Mouse (Mus musculus): ENCODE results near the gene Mast4. TPM values are rescaled to one million over a fixed set of nuclear protein-coding genes. Genes with fewer than 3 reads are reported as not detected.

Gene Mast4
- polyA plus RNA-seq, 1 experiment = 10.8 TPM

GRCm38 (mm10) chr13:102762203-102762602, 572.1 kb downstream of the Mast4 start:
- Histone ChIP-seq H3K4me3 (ENCODE audit: insufficient read depth, poor library complexity, severe bottlenecking) (no peak overlapping the region), H3K79me3 (ENCODE audit: low read depth) (no peaks in the 10 kb centered on the region), H3K36me3 (ENCODE audit: control insufficient read depth, insufficient read depth) (peaks cover 72% of the 10 kb centered on the region), H3K27me3 (ENCODE audit: control insufficient read depth, insufficient read depth, insufficient read length) (no peaks in the 10 kb centered on the region), H3ac (ENCODE audit: control insufficient read depth, insufficient read length, low read depth) (no peak overlapping the region), H3K79me2 (ENCODE audit: control insufficient read depth, insufficient read depth) (no peaks in the 10 kb centered on the region)
- TF ChIP-seq MAX (IDR thresholded peaks at IDR 0.05) (no peak), FOSL1 (IDR thresholded peaks at IDR 0.05; ENCODE audit: insufficient read depth, low read length, poor library complexity, severe bottlenecking) (no peak), MYOD1 (IDR thresholded peaks at IDR 0.05; ENCODE audit: control insufficient read depth, insufficient read length, low read depth) (no peak), CTCF (IDR thresholded peaks at IDR 0.05; ENCODE audit: control insufficient read depth, insufficient read depth, insufficient read length) (no peak), MYOG (IDR thresholded peaks at IDR 0.05; ENCODE audit: control insufficient read depth, extremely low read depth, insufficient read length) (no peak), USF1 (IDR thresholded peaks at IDR 0.05; ENCODE audit: low read depth) (no peak), CEBPB (IDR thresholded peaks at IDR 0.05; ENCODE audit: low read depth) (no peak)

- Histone ChIP-seq H3K4me3 (ENCODE audit: insufficient read depth, poor library complexity, severe bottlenecking) (no peak overlapping the region), H3ac (ENCODE audit: control insufficient read depth, insufficient read length, low read depth) (no peak overlapping the region), H3K36me3 (ENCODE audit: control insufficient read depth, insufficient read depth) (peaks cover 77% of the 10 kb centered on the region), H3K79me3 (ENCODE audit: low read depth) (no peaks in the 10 kb centered on the region), H3K79me2 (ENCODE audit: control insufficient read depth, insufficient read depth) (no peaks in the 10 kb centered on the region), H3K27me3 (ENCODE audit: control insufficient read depth, insufficient read depth, insufficient read length) (no peaks in the 10 kb centered on the region)
- no peak for TF ChIP-seq MYOD1 (IDR thresholded peaks at IDR 0.05; ENCODE audit: control insufficient read depth, insufficient read length, low read depth)
- TF ChIP-seq USF1 (IDR thresholded peaks at IDR 0.05; ENCODE audit: low read depth) = no peak
- TF ChIP-seq MYOG (IDR thresholded peaks at IDR 0.05; ENCODE audit: control insufficient read depth, extremely low read depth, insufficient read length) = no peak
- no peak for TF ChIP-seq MAX (IDR thresholded peaks at IDR 0.05)
- TF ChIP-seq FOSL1 (IDR thresholded peaks at IDR 0.05; ENCODE audit: insufficient read depth, low read length, poor library complexity, severe bottlenecking) = no peak
- TF ChIP-seq CEBPB (IDR thresholded peaks at IDR 0.05; ENCODE audit: low read depth) = no peak
- TF ChIP-seq CTCF (IDR thresholded peaks at IDR 0.05; ENCODE audit: control insufficient read depth, insufficient read depth, insufficient read length) = no peak
These were observed 572.9 kb downstream of the Mast4 start for GRCm38 (mm10) chr13:102761410-102761809.

GRCm38 (mm10) chr13:102758021-102758420, 576.3 kb downstream of the Mast4 start:
- Histone ChIP-seq H3ac (ENCODE audit: control insufficient read depth, insufficient read length, low read depth) (no peak overlapping the region), H3K36me3 (ENCODE audit: control insufficient read depth, insufficient read depth) (peaks cover 81% of the 10 kb centered on the region), H3K79me3 (ENCODE audit: low read depth) (no peaks in the 10 kb centered on the region), H3K4me3 (ENCODE audit: insufficient read depth, poor library complexity, severe bottlenecking) (no peak overlapping the region), H3K27me3 (ENCODE audit: control insufficient read depth, insufficient read depth, insufficient read length) (no peaks in the 10 kb centered on the region), H3K79me2 (ENCODE audit: control insufficient read depth, insufficient read depth) (no peaks in the 10 kb centered on the region)
- TF ChIP-seq USF1 (IDR thresholded peaks at IDR 0.05; ENCODE audit: low read depth) = no peak
- TF ChIP-seq MAX (IDR thresholded peaks at IDR 0.05) = no peak
- TF ChIP-seq MYOG (IDR thresholded peaks at IDR 0.05; ENCODE audit: control insufficient read depth, extremely low read depth, insufficient read length) = no peak
- TF ChIP-seq FOSL1 (IDR thresholded peaks at IDR 0.05; ENCODE audit: insufficient read depth, low read length, poor library complexity, severe bottlenecking) = no peak
- no peak for TF ChIP-seq CEBPB (IDR thresholded peaks at IDR 0.05; ENCODE audit: low read depth)
- TF ChIP-seq CTCF (IDR thresholded peaks at IDR 0.05; ENCODE audit: control insufficient read depth, insufficient read depth, insufficient read length) = no peak
- TF ChIP-seq MYOD1 (IDR thresholded peaks at IDR 0.05; ENCODE audit: control insufficient read depth, insufficient read length, low read depth) = no peak

GRCm38 (mm10) chr13:102756071-102756470, 578.2 kb downstream of the Mast4 start:
- Histone ChIP-seq H3K36me3 (ENCODE audit: control insufficient read depth, insufficient read depth) (peaks cover 78% of the 10 kb centered on the region), H3ac (ENCODE audit: control insufficient read depth, insufficient read length, low read depth) (no peak overlapping the region), H3K79me3 (ENCODE audit: low read depth) (no peaks in the 10 kb centered on the region), H3K4me3 (ENCODE audit: insufficient read depth, poor library complexity, severe bottlenecking) (no peak overlapping the region), H3K79me2 (ENCODE audit: control insufficient read depth, insufficient read depth) (no peaks in the 10 kb centered on the region), H3K27me3 (ENCODE audit: control insufficient read depth, insufficient read depth, insufficient read length) (no peaks in the 10 kb centered on the region)
- TF ChIP-seq CTCF (IDR thresholded peaks at IDR 0.05; ENCODE audit: control insufficient read depth, insufficient read depth, insufficient read length) (no peak), CEBPB (IDR thresholded peaks at IDR 0.05; ENCODE audit: low read depth) (no peak), USF1 (IDR thresholded peaks at IDR 0.05; ENCODE audit: low read depth) (no peak), FOSL1 (IDR thresholded peaks at IDR 0.05; ENCODE audit: insufficient read depth, low read length, poor library complexity, severe bottlenecking) (no peak), MYOD1 (IDR thresholded peaks at IDR 0.05; ENCODE audit: control insufficient read depth, insufficient read length, low read depth) (no peak), MAX (IDR thresholded peaks at IDR 0.05) (no peak), MYOG (IDR thresholded peaks at IDR 0.05; ENCODE audit: control insufficient read depth, extremely low read depth, insufficient read length) (no peak)

- Histone ChIP-seq H3K36me3 (ENCODE audit: control insufficient read depth, insufficient read depth) (peaks cover 79% of the 10 kb centered on the region), H3K27me3 (ENCODE audit: control insufficient read depth, insufficient read depth, insufficient read length) (no peaks in the 10 kb centered on the region), H3K79me3 (ENCODE audit: low read depth) (no peaks in the 10 kb centered on the region), H3K4me3 (ENCODE audit: insufficient read depth, poor library complexity, severe bottlenecking) (no peak overlapping the region), H3ac (ENCODE audit: control insufficient read depth, insufficient read length, low read depth) (no peak overlapping the region), H3K79me2 (ENCODE audit: control insufficient read depth, insufficient read depth) (no peaks in the 10 kb centered on the region)
- TF ChIP-seq MYOG (IDR thresholded peaks at IDR 0.05; ENCODE audit: control insufficient read depth, extremely low read depth, insufficient read length) (no peak), CEBPB (IDR thresholded peaks at IDR 0.05; ENCODE audit: low read depth) (no peak), MAX (IDR thresholded peaks at IDR 0.05) (no peak), MYOD1 (IDR thresholded peaks at IDR 0.05; ENCODE audit: control insufficient read depth, insufficient read length, low read depth) (no peak), FOSL1 (IDR thresholded peaks at IDR 0.05; ENCODE audit: insufficient read depth, low read length, poor library complexity, severe bottlenecking) (no peak), USF1 (IDR thresholded peaks at IDR 0.05; ENCODE audit: low read depth) (no peak), CTCF (IDR thresholded peaks at IDR 0.05; ENCODE audit: control insufficient read depth, insufficient read depth, insufficient read length) (no peak)
These were observed 579.2 kb downstream of the Mast4 start for GRCm38 (mm10) chr13:102755124-102755523.

Measured in C2C12 (cell line).